Mouse (Mus musculus): ENCODE measurements around the gene Mbd6. TPM values are rescaled to one million over a fixed set of nuclear protein-coding genes. Genes with fewer than 3 reads are reported as not detected.

Gene Mbd6
- polyA plus RNA-seq, 1 experiment, result 124 TPM

DNA sequence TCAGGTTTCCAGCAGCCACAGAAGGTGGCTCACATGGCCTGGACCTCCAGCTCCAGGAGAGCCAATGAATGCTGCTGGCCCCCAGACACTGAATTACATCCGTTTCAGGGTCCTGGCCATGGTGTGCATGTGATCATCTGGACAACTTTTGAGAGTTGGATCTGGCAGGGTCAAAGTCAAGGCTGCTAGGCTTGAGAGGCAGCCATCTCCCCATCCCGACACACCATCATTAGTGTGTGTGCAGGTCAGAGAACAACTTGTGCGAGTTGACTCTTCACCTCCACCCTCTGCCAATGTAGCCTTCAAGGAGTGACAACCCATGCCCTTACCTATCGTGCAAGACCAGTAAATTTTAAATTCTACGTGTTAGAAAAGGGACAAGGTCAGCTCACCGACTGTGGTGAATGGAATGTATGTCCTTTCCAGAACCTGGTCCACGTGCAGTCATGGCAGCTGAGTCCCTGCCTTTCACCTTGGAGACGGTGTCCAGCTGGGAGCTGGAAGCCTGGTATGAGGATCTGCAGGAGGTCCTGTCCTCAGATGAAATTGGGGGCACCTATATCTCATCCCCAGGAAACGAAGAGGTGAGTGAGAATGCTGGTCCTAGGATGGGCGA is 6.2 kb upstream of the Mbd6 start:
- Histone ChIP-seq H3K4me3 (ENCODE audit: control insufficient read depth, insufficient read depth, low read length) (no peak overlapping the region), H3K36me3 (ENCODE audit: control insufficient read depth, insufficient read depth, low read length) (peaks cover 57% of the 10 kb centered on the region), H3K27me3 (ENCODE audit: control insufficient read depth, insufficient read depth, low read length) (no peaks in the 10 kb centered on the region), H3K27ac (ENCODE audit: control insufficient read depth, insufficient read depth, low read length) (no peak overlapping the region), H3K4me1 (replicated peaks; ENCODE audit: control insufficient read depth, insufficient read depth, low read length) (peaks cover 4% of the 10 kb centered on the region)
- 95% methylated on average over 10 of the region's 10 CpGs for WGBS
- no peak for DNase-seq
- no peak for TF ChIP-seq CTCF (IDR thresholded peaks at IDR 0.05; ENCODE audit: borderline replicate concordance, control insufficient read depth, extremely low read depth, insufficient read depth, low read length, poor library complexity)
- TF ChIP-seq POLR2A (IDR thresholded peaks at IDR 0.05; ENCODE audit: control insufficient read depth, extremely low read depth, insufficient read depth, low read length, poor library complexity), result no peak

DNA sequence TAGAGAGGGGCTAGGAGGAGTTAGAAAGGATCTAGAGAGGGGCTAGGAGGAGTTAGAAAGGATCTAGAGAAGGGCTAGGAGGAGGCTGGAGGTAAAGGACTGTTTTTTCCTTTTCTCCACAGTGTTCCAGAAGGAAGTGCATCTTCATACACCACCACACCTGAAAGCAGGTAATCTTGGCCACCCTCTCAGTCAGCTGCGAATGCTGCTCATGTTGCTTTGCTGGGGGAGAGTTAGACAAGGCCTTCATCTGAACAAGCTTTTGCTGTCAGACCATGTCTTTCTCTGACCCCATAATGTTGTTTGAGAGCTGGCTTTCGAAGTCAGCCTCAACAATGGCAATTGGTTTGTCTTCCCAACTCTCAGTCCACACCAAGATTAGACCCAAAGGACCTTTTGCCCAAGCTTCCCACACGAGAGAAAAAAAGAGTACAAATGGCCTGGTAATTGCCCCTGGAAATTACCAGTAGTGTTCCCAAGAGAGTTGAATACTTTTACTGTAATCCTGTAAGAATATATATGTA is 4.8 kb upstream of the Mbd6 start:
- Histone ChIP-seq H3K36me3 (ENCODE audit: control insufficient read depth, insufficient read depth, low read length) (peaks cover 45% of the 10 kb centered on the region), H3K4me1 (replicated peaks; ENCODE audit: control insufficient read depth, insufficient read depth, low read length) (peaks cover 10% of the 10 kb centered on the region), H3K4me3 (ENCODE audit: control insufficient read depth, insufficient read depth, low read length) (no peak overlapping the region), H3K27me3 (ENCODE audit: control insufficient read depth, insufficient read depth, low read length) (no peaks in the 10 kb centered on the region), H3K27ac (ENCODE audit: control insufficient read depth, insufficient read depth, low read length) (no peak overlapping the region)
- TF ChIP-seq CTCF (IDR thresholded peaks at IDR 0.05; ENCODE audit: borderline replicate concordance, control insufficient read depth, extremely low read depth, insufficient read depth, low read length, poor library complexity), result no peak
- TF ChIP-seq POLR2A (IDR thresholded peaks at IDR 0.05; ENCODE audit: control insufficient read depth, extremely low read depth, insufficient read depth, low read length, poor library complexity), result no peak
- no peak for DNase-seq
- WGBS, result 93% methylated on average over 3 of the region's 3 CpGs

DNA sequence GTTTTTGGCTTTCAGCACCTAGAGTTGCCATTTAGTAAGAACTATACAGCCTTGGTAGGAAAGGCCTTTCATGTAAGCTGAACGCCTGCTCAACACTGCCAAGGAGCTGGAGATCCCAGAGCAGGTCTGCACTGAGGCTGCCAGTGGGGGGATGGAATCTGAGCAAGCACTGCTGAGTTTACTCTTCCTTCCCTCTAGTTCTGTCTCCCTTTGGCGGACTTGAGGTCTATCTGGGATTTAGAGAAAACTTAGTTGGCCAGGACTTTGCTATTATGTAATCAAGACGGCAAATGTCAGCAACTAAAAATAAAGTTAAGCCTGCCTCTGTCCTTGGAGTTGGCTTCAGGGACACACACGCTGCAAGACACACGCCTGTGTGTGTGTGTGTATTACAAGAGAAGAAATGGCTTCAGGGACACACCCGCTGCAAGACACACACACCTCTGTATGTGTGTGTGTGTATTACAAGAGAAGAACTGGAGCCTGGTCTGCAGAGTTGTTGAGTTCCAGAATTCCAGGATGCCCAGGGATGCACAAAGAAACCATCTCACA is 4.2 kb upstream of the Mbd6 start:
- Histone ChIP-seq H3K36me3 (ENCODE audit: control insufficient read depth, insufficient read depth, low read length) (peaks cover 43% of the 10 kb centered on the region), H3K4me1 (replicated peaks; ENCODE audit: control insufficient read depth, insufficient read depth, low read length) (peaks cover 12% of the 10 kb centered on the region), H3K27me3 (ENCODE audit: control insufficient read depth, insufficient read depth, low read length) (no peaks in the 10 kb centered on the region), H3K4me3 (ENCODE audit: control insufficient read depth, insufficient read depth, low read length) (no peak overlapping the region), H3K27ac (ENCODE audit: control insufficient read depth, insufficient read depth, low read length) (no peak overlapping the region)
- TF ChIP-seq CTCF (IDR thresholded peaks at IDR 0.05; ENCODE audit: borderline replicate concordance, control insufficient read depth, extremely low read depth, insufficient read depth, low read length, poor library complexity), result no peak
- TF ChIP-seq POLR2A (IDR thresholded peaks at IDR 0.05; ENCODE audit: control insufficient read depth, extremely low read depth, insufficient read depth, low read length, poor library complexity), result no peak
- DNase-seq, result no peak
- 92% methylated on average over 6 of the region's 6 CpGs for WGBS

DNA sequence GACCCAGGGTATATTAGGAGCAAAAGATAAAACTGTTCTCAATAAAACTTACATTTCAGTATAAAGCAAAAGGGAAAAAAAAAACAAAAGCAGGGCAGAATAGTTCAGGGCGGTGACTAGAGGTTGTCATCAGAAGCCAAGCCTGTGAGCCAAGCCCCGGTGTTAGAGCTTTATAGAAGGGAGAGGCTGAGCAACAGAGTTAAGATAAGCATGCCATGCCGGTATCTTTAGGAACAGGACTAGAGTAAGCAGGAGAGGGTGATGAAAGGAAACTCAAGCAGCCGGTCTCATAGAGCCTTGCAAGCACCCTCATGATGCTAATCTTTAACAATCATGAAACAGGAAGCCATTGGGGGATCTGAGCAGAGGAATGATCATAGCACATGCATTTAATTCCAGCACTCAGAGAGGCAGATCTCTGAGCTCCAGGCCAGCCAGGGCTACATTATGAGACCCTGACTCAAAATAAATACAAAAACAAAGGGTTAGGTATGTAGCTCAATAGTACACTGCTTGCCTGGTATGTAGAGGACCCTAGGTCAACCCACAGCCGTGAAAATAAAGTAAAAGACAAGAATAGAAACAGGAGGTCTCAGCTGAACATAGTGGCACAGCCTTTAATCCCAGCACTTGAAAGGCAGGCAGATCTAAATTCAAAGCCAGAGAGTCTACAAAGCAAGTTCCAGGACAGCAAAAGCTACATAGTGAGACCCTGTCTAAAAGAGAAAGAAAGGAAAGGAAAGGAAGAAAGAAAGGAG is 3.2 kb upstream of the Mbd6 start:
- H3K36me3 ChIP-seq (ENCODE audit: control insufficient read depth, insufficient read depth, low read length), result peaks cover 33% of the 10 kb centered on the region
- peaks cover 22% of the 10 kb centered on the region for H3K4me1 ChIP-seq (replicated peaks; ENCODE audit: control insufficient read depth, insufficient read depth, low read length)
- DNase-seq, result no peak
- H3K27ac ChIP-seq (ENCODE audit: control insufficient read depth, insufficient read depth, low read length), result no peak overlapping the region
- no peaks in the 10 kb centered on the region for H3K27me3 ChIP-seq (ENCODE audit: control insufficient read depth, insufficient read depth, low read length)
- no peak for TF ChIP-seq POLR2A (IDR thresholded peaks at IDR 0.05; ENCODE audit: control insufficient read depth, extremely low read depth, insufficient read depth, low read length, poor library complexity)
- TF ChIP-seq CTCF (IDR thresholded peaks at IDR 0.05; ENCODE audit: borderline replicate concordance, control insufficient read depth, extremely low read depth, insufficient read depth, low read length, poor library complexity), result no peak
- 15% methylated on average over 5 of the region's 5 CpGs for WGBS
- H3K4me3 ChIP-seq (ENCODE audit: control insufficient read depth, insufficient read depth, low read length), result no peak overlapping the region

DNA sequence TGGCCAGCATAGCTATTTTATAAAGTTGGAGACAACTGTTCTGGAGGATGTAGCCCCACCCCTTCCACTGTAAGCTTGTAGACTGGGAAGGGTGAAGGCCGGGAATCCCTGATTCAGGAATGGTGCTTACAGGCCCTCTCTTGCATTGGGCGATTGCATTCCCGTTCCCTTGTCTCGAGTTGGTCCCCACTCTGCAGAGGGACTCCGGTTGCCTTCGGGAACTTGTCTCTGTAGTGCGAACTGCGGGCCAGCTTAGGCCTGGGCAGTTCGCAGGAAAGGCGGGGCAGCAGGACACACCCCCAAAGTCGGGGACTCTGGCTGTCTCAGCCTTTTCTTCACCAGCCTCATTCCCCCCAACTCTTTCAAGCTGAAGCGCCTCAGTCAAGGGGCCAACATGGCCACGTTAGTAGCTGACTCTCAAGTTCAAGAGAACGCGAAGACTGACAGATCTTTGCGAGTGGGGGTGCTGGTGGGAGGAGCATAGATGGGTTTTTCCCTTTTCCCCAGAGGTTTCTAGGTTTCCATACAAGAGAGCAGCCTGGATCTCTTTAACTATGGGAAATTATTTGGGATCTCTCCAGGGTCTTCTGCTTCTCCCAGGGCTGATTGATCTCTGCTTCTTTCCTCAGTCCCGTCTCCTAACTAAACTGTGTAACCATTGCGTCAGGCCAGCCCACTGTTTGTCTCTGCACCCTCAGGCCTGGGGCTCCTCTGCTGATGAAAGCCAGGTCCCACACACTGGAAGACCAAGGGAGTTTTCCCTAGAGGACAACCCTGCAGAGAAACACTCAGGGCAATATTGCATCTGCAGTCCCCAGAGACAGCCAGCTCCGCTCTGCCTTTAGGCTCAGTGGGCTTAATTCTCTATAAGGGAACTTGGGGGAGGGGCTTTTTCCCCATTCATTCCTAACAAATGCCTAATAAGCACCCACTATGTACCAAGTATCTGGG is 2.4 kb upstream of the Mbd6 start:
- H3K27ac ChIP-seq (ENCODE audit: control insufficient read depth, insufficient read depth, low read length), result peak overlapping the region; percentile 76
- TF ChIP-seq POLR2A (IDR thresholded peaks at IDR 0.05; ENCODE audit: control insufficient read depth, extremely low read depth, insufficient read depth, low read length, poor library complexity) (peak; percentile 2; the same call in 1 of the 2 replicates), CTCF (IDR thresholded peaks at IDR 0.05; ENCODE audit: borderline replicate concordance, control insufficient read depth, extremely low read depth, insufficient read depth, low read length, poor library complexity) (no peak)
- peaks cover 31% of the 10 kb centered on the region for H3K36me3 ChIP-seq (ENCODE audit: control insufficient read depth, insufficient read depth, low read length)
- peak overlapping the region; percentile 66 for H3K4me3 ChIP-seq (ENCODE audit: control insufficient read depth, insufficient read depth, low read length)
- H3K27me3 ChIP-seq (ENCODE audit: control insufficient read depth, insufficient read depth, low read length), result no peaks in the 10 kb centered on the region
- H3K4me1 ChIP-seq (replicated peaks; ENCODE audit: control insufficient read depth, insufficient read depth, low read length), result peaks cover 25% of the 10 kb centered on the region
- peak; percentile 60 for DNase-seq
- 7% methylated on average over 19 of the region's 19 CpGs for WGBS
